11 mouse cellular contexts compared by ENCODE assay signal in genomic region chr19:11184121-11184520, GRCm38 (mm10). TPM values are rescaled to one million over a fixed set of nuclear protein-coding genes. Genes with fewer than 3 reads are reported as not detected.
DNase-seq lines count a peak whose midpoint lies in the region.
"Had no signal": no experiment of that assay in that cellular context is flagged by ENCODE, and none has a peak within 500 bp of the region (broad histone marks: within the 10 kb centered on the region; RNA-seq: fewer than 3 reads in every experiment).

No protein-coding gene starts in this region.

- H3K4me3 ChIP-seq in forebrain, embryonic 10.5 days = no peak overlapping the region
- H3K4me3 ChIP-seq: embryonic facial prominence, embryonic 15.5 days; neural tube, embryonic 12.5 days had no signal

- 17% methylated on average over 5 of the region's 5 CpGs for WGBS in forebrain, embryonic 10.5 days

- H3K9me3 ChIP-seq in forebrain, embryonic 10.5 days = no peaks in the 10 kb centered on the region
- H3K9me3 ChIP-seq: embryonic facial prominence, embryonic 15.5 days; neural tube, embryonic 12.5 days had no signal

- intact Hi-C loops in left cerebral cortex, postnatal 10 days (cut with DNase I) = no loop called here

- DNase-seq in left cerebral cortex, adult 11 months (ENCODE audit: low spot score) = peak; percentile 2
- DNase-seq in left cerebral cortex, postnatal 10 days (ENCODE audit: extremely low spot score in 1 of 2, low spot score in 2 of 2) = no peak
- DNase-seq in NIH3T3 (ENCODE audit: low read depth) = peak; percentile 49
- peak; percentile 24 for DNase-seq in c-Kit-positive CD71-negative TER-119-negative erythroid progenitor cells, embryonic 14.5 days (ENCODE audit: low read depth)
- peak; percentile 66 for DNase-seq in lung, postnatal 36 days
- no peak for DNase-seq in yolk sac, embryonic 10.5 days (ENCODE audit: low spot score)
- no peak for DNase-seq in forebrain, embryonic 10.5 days (ENCODE audit: extremely low spot score, low spot score)
- no peak for DNase-seq in cerebellum, adult 8-10 months

- no peaks in the 10 kb centered on the region for H3K36me3 ChIP-seq in forebrain, embryonic 10.5 days (replicated peaks)
- H3K36me3 ChIP-seq: embryonic facial prominence, embryonic 15.5 days; neural tube, embryonic 12.5 days had no signal

- H3K27me3 ChIP-seq in forebrain, embryonic 10.5 days (ENCODE audit: poor library complexity, severe bottlenecking) = no peaks in the 10 kb centered on the region
- H3K27me3 ChIP-seq: embryonic facial prominence, embryonic 15.5 days; neural tube, embryonic 12.5 days had no signal

- no peaks in the 10 kb centered on the region for H3K4me1 ChIP-seq in forebrain, embryonic 10.5 days
- H3K4me1 ChIP-seq: embryonic facial prominence, embryonic 15.5 days; neural tube, embryonic 12.5 days had no signal

- no peak overlapping the region for H3K27ac ChIP-seq in forebrain, embryonic 10.5 days
- H3K27ac ChIP-seq: embryonic facial prominence, embryonic 15.5 days; neural tube, embryonic 12.5 days had no signal

RNA-seq across cellular contexts. Expression of gene Ms4a13, which starts 12.4 kb away (rescaled TPM):
- total RNA-seq in left cerebral cortex, postnatal 10 days (2021) = not detected
- polyA plus RNA-seq in forebrain, embryonic 10.5 days (2016; fragmentation: Nextera tagmentation; extraction: Ambion mirVana) = not detected in 2 replicates
- total RNA-seq: layer of hippocampus, adult 8-10 months had no signal
- polyA plus RNA-seq: embryonic facial prominence, embryonic 15.5 days; neural tube, embryonic 12.5 days had no signal

RNA-seq across cellular contexts. Expression of gene 1700025F22Rik, which starts 19.0 kb away (rescaled TPM):
- total RNA-seq in left cerebral cortex, postnatal 10 days (2021) = not detected
- not detected in 2 replicates for polyA plus RNA-seq in forebrain, embryonic 10.5 days (2016; fragmentation: Nextera tagmentation; extraction: Ambion mirVana)
- total RNA-seq: layer of hippocampus, adult 8-10 months had no signal
- polyA plus RNA-seq: embryonic facial prominence, embryonic 15.5 days; neural tube, embryonic 12.5 days had no signal

RNA-seq across cellular contexts. Expression of gene Ms4a12, which starts 48.1 kb away (rescaled TPM):
- not detected for total RNA-seq in left cerebral cortex, postnatal 10 days (2021)
- not detected in 2 replicates for polyA plus RNA-seq in forebrain, embryonic 10.5 days (2016; fragmentation: Nextera tagmentation; extraction: Ambion mirVana)
- total RNA-seq: layer of hippocampus, adult 8-10 months had no signal
- polyA plus RNA-seq: embryonic facial prominence, embryonic 15.5 days; neural tube, embryonic 12.5 days had no signal

RNA-seq across cellular contexts. Expression of gene 1700017D01Rik, which starts 53.4 kb away (rescaled TPM):
- total RNA-seq in left cerebral cortex, postnatal 10 days (2021) = not detected
- not detected in 2 replicates for polyA plus RNA-seq in forebrain, embryonic 10.5 days (2016; fragmentation: Nextera tagmentation; extraction: Ambion mirVana)
- total RNA-seq: layer of hippocampus, adult 8-10 months had no signal
- polyA plus RNA-seq: embryonic facial prominence, embryonic 15.5 days; neural tube, embryonic 12.5 days had no signal

Comparison
In these comparisons a context has a peak if more than half of its experiments do, and no peak if none do; other contexts are left out.
1. DNase-seq: peak in left cerebral cortex, adult 11 months (single experiment), NIH3T3 (single experiment), c-Kit-positive CD71-negative TER-119-negative erythroid progenitor cells, embryonic 14.5 days (single experiment) and lung, postnatal 36 days (single experiment); none in left cerebral cortex, postnatal 10 days (0 of 2), yolk sac, embryonic 10.5 days (single experiment), forebrain, embryonic 10.5 days (single experiment) and cerebellum, adult 8-10 months (single experiment).